Mouse (Mus musculus) megakaryocyte, adult 5-6 weeks (primary cell): ENCODE measurements around the gene Gm10721. TPM values are rescaled to one million over a fixed set of nuclear protein-coding genes. Genes with fewer than 3 reads are reported as not detected.
"Not testable (repeated sequence)": the region's sequence is repeated elsewhere in the genome, so short reads cannot be mapped to it uniquely, and the experiment has no call there.

ENCODE experiments used
- ATAC-seq: 2 replicates; pipeline ENCODE4 v1.8.0; 2016; ENCODE audit warnings: mild to moderate bottlenecking, inconsistent platforms; ENCODE audit not compliant: poor library complexity, severe bottlenecking
- total RNA-seq, 2 experiments: library from RNA; stranded (forward) in 1 of 2; stranded (reverse) in 1 of 2; fragments of 153-499, 151-499 nt in 1 of 2; fragments of 221-1000, 200-1000 nt in 1 of 2; gene quantifications; 2 replicates each; pipeline versions ENCODE4 v1.2.3 to v1.2.4; 2015 to 2017

Gm10721 gene
- total RNA-seq (2015) (0.60 TPM in 1 of 2 replicates, not detected in the other), total RNA-seq (2017) (not detected in 2 replicates)

DNA sequence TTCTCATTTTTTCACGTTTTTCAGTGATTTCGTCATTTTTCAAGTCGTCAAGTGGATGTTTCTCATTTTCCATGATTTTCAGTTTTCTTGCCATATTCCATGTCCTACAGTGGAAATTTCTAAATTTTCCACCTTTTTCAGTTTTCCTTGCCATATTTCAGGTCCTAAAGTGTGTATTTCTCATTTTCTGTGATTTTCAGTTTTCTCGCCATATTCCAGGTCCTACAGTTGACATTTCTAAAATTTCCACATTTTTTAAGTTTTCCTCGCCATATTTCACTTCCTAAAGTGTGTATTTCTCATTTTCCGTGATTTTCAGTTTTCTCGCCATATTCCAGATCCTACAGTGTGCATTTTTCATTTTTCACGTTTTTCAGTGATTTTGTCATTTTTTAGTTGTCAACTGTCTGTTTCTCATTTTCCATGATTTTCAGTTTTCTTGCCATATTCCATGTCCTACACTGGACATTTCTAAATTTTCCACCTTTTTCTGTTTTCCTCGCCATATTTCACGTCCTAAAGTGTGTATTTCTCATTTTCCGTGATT, at the start of gene Gm10721:
Gene Gm10721 (plus strand): TSS at position 408 of the 547 bp plus-strand sequence.
- ATAC-seq, result peak; percentile 34

DNA sequence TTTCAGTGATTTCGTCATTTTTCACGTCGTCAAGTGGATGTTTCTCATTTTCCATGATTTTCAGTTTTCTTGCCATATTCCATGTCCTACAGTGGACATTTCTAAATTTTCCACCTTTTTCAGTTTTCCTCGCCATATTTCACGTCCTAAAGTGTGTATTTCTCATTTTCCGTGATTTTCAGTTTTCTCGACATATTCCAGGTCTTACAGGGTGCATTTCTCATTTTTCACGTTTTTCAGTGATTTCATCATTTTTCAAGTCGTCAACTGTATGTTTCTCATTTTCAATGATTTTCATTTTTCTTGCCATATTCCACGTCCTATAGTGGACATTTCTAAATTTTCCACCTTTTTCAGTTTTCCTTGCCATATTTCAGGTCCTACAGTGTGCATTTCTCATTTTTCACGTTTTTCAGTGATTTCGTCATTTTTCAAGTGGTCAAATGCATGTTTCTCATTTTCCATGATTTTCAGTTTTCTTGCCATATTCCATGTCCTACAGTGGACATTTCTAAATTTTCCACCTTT, 12.4 kb upstream of the Gm10721 start, which contains the start of gene Gm10722:
Gene Gm10722 (plus strand): TSS at position 478 of the 528 bp plus-strand sequence.
- ATAC-seq, result not testable (repeated sequence)

DNA sequence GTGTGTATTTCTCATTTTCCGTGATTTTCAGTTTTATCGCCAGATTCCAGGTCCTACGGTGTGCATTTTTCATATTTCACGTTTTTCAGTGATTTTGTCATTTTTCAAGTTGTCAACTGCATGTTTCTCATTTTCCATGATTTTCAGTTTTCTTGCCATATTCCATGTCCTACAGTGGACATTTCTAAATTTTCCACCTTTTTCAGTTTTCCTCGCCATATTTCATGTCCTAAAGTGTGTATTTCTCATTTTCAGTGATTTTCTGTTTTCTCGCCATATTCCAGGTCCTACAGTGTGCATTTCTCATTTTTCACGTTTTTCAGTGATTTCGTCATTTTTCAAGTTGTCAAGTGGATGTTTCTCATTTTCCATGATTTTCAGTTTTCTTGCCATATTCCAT, 11.9 kb upstream of the Gm10721 start:
- not testable (repeated sequence) for ATAC-seq

DNA sequence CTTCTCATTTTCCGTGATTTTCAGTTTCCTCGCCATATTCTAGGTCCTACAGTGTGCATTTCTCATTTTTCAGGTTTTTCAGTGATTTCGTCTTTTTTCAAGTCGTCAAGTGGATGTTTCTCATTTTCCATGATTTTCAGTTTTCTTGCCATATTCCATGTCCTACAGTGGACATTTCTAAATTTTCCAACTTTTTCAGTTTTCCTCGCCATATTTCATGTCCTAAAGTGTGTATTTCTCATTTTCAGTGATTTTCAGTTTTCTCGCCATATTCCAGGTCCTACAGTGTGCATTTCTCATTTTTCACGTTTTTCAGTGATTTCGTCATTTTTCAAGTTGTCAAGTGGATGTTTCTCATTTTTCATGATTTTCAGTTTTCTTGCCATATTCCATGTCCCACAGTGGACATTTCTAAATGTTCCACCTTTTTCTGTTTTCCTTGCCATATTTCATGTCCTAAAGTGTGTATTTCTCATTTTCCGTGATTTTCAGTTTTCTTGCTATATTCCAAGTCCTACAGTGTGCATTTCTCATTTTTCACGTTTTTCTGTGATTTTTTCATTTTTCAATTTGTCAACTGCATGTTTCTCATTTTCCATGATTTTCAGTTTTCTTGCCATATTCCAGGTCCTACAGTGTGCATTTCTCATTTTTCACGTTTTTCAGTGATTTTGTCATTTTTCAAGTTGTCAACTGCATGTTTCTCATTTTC, 10.8 kb upstream of the Gm10721 start:
- peak; percentile 37 for ATAC-seq

DNA sequence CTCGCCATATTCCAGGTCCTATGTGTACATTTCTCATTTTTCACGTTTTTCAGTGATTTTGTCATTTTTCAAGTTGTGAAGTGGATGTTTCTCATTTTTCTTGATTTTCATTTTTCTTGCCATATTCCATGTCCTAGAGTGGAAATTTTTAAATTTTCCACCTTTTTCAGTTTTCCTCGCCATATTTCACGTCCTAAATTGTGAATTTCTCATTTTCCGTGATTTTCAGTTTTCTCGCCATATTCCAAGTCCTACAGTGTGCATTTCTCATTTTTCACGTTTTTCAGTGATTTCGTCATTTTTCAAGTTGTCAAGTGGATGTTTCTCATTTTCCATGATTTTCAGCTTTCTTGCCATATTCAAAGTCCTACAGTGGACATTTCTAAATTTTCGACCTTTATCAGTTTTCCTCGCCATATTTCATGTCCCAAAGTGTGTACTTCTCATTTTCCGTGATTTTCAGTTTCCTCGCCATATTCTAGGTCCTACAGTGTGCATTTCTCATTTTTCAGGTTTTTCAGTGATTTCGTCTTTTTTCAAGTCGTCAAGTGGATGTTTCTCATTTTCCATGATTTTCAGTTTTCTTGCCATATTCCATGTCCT, 10.0 kb upstream of the Gm10721 start, which contains the start of gene Gm11168:
Gene Gm11168 (plus strand): TSS at position 553 of the 603 bp plus-strand sequence.
- ATAC-seq, result not testable (repeated sequence)

DNA sequence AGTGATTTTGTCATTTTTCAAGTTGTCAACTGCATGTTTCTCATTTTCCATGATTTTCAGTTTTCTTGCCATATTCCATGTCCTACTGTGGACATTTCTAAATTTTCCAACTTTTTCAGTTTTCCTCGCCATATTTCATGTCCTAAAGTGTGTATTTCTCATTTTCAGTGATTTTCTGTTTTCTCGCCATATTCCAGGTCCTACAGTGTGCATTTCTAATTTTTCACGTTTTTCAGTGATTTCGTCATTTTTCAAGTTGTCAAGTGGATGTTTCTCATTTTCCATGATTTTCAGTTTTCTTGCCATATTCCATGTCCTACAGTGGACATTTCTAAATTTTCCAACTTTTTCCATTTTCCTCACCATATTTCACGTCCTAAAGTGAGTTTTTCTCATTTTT, 6.8 kb upstream of the Gm10721 start:
- peak; percentile 31; the same call in 1 of the 2 replicates for ATAC-seq

DNA sequence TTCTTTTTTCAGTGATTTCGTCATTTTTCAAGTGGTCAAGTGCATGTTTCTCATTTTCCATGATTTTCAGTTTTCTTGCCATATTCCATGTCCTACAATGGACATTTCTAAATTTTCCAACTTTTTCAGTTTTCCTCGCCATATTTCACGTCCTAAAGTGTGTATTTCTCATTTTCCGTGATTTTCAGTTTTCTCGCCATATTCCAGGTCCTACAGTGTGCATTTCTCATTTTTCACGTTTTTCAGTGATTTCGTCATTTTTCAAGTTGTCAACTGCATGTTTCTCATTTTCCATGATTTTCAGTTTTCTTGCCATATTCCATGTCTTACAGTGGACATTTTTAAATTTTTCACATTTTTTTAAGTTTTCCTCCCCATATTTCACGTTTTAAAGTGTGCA, 6.3 kb upstream of the Gm10721 start:
- ATAC-seq, result not testable (repeated sequence)

DNA sequence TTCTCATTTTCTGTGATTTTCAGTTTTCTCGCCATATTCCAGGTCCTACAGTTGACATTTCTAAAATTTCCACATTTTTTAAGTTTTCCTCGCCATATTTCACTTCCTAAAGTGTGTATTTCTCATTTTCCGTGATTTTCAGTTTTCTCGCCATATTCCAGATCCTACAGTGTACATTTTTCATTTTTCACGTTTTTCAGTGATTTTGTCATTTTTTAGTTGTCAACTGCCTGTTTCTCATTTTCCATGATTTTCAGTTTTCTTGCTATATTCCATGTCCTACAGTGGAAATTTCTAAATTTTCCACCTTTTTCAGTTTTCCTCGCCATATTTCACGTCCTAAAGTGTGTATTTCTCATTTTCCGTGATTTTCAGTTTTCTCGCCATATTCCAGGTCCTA, 5.7 kb upstream of the Gm10721 start:
- peak; percentile 17; the same call in 1 of the 2 replicates for ATAC-seq

DNA sequence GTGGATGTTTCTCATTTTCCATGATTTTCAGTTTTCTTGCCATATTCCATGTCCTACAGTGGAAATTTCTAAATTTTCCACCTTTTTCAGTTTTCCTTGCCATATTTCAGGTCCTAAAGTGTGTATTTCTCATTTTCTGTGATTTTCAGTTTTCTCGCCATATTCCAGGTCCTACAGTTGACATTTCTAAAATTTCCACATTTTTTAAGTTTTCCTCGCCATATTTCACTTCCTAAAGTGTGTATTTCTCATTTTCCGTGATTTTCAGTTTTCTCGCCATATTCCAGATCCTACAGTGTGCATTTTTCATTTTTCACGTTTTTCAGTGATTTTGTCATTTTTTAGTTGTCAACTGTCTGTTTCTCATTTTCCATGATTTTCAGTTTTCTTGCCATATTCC, 3.6 kb upstream of the Gm10721 start:
- peak; percentile 25 for ATAC-seq

DNA sequence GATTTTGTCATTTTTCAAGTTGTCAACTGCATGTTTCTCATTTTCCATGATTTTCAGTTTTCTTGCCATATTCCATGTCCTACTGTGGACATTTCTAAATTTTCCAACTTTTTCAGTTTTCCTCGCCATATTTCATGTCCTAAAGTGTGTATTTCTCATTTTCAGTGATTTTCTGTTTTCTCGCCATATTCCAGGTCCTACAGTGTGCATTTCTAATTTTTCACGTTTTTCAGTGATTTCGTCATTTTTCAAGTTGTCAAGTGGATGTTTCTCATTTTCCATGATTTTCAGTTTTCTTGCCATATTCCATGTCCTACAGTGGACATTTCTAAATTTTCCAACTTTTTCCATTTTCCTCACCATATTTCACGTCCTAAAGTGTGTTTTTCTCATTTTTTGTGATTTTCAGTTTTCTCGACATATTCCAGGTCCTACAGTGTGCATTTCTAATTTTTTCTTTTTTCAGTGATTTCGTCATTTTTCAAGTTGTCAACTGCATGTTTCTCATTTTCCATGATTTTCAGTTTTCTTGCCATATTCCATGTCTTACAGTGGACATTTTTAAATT, 802 bp upstream of the Gm10721 start:
- peak; percentile 44 for ATAC-seq

DNA sequence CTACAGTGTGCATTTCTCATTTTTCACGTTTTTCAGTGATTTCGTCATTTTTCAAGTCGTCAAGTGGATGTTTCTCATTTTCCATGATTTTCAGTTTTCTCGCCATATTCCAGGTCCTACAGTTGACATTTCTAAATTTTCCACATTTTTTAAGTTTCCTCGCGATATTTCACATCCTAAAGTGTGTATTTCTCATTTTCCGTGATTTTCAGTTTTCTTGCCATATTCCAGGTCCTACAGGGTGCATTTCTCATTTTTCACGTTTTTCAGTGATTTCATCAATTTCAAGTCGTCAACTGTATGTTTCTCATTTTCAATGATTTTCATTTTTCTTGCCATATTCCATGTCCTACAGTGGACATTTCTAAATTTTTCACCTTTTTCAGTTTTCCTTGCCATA, 2.4 kb downstream of the Gm10721 start, which contains the start of gene Gm10720:
Gene Gm10720 (plus strand): TSS at position 301 of the 400 bp plus-strand sequence.
- not testable (repeated sequence) for ATAC-seq

DNA sequence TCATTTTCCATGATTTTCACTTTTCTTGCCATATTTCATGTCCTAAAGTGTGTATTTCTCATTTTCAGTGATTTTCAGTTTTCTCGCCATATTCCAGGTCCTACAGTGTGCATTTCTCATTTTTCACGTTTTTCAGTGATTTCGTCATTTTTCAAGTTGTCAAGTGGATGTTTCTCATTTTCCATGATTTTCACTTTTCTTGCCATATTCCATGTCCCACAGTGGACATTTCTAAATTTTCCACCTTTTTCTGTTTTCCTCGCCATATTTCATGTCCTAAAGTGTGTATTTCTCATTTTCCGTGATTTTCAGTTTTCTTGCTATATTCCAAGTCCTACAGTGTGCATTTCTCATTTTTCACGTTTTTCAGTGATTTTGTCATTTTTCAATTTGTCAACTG, 3.0 kb downstream of the Gm10721 start:
- not testable (repeated sequence) for ATAC-seq

DNA sequence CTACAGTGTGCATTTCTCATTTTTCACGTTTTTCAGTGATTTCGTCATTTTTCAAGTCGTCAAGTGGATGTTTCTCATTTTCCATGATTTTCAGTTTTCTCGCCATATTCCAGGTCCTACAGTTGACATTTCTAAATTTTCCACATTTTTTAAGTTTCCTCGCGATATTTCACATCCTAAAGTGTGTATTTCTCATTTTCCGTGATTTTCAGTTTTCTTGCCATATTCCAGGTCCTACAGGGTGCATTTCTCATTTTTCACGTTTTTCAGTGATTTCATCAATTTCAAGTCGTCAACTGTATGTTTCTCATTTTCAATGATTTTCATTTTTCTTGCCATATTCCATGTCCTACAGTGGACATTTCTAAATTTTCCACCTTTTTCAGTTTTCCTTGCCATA, 4.2 kb downstream of the Gm10721 start, which contains the start of gene Gm10719:
Gene Gm10719 (plus strand): TSS at position 301 of the 400 bp plus-strand sequence.
- not testable (repeated sequence) for ATAC-seq

DNA sequence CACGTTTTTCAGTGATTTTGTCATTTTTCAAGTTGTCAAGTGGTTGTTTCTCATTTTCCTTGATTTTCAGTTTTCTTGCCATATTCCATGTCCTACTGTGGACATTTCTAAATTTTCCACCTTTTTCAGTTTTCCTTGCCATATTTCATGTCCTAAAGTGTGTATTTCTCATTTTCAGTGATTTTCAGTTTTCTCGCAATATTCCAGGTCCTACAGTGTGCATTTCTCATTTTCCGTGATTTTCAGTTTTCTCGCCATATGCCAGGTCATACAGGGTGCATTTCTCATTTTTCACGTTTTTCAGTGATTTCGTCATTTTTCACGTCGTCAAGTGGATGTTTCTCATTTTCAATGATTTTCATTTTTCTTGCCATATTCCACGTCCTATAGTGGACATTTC, 6.0 kb downstream of the Gm10721 start:
- ATAC-seq, result not testable (repeated sequence)

DNA sequence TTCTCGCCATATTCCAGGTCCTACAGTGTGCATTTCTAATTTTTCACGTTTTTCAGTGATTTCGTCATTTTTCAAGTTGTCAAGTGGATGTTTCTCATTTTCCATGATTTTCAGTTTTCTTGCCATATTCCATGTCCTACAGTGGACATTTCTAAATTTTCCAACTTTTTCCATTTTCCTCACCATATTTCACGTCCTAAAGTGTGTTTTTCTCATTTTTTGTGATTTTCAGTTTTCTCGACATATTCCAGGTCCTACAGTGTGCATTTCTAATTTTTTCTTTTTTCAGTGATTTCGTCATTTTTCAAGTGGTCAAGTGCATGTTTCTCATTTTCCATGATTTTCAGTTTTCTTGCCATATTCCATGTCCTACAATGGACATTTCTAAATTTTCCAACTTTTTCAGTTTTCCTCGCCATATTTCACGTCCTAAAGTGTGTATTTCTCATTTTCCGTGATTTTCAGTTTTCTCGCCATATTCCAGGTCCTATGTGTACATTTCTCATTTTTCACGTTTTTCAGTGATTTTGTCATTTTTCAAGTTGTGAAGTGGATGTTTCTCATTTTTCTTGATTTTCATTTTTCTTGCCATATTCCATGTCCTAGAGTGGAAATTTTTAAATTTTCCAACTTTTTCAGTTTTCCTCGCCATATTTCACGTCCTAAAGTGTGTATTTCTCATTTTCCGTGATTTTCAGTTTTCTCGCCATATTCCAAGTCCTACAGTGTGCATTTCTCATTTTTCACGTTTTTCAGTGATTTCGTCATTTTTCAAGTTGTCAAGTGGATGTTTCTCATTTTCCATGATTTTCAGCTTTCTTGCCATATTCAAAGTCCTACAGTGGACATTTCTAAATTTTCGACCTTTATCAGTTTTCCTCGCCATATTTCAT, 7.1 kb downstream of the Gm10721 start:
- peak; percentile 31 for ATAC-seq

DNA sequence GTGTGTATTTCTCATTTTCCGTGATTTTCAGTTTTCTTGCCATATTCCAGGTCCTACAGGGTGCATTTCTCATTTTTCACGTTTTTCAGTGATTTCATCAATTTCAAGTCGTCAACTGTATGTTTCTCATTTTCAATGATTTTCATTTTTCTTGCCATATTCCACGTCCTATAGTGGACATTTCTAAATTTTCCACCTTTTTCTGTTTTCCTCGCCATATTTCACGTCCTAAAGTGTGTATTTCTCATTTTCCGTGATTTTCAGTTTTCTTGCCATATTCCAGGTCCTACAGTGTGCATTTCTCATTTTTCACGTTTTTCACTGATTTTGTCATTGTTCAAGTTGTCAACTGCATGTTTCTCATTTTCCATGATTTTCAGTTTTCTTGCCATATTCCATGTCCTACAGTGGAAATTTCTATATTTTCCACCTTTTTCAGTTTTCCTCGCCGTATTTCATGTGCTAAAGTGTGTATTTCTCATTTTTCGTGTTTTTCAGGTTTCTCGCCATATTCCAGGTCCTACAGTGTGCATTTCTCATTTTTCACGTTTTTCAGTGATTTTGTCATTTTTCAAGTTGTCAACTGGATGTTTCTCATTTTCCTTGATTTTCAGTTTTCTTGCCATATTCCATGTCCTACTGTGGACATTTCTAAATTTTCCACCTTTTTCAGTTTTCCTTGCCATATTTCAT, 9.5 kb downstream of the Gm10721 start:
- not testable (repeated sequence) for ATAC-seq

DNA sequence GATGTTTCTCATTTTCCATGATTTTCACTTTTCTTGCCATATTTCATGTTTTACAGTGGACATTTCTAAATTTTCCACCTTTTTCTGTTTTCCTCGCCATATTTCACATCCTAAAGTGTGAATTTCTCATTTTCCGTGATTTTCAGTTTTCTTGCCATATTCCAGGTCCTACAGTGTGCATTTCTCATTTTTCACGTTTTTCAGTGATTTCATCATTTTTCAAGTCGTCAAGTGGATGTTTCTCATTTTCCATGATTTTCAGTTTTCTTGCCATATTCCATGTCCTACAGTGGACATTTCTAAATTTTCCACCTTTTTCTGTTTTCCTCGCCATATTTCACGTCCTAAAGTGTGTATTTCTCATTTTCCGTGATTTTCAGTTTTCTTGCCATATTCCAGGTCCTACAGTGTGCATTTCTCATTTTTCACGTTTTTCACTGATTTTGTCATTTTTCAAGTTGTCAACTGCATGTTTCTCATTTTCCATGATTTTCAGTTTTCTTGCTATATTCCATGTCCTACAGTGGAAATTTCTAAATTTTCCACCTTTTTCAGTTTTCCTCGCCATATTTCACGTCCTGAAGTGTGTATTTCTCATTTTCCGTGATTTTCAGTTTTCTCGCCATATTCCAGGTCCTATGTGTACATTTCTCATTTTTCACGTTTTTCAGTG, 10.5 kb downstream of the Gm10721 start, which contains the start of gene Gm10718:
Gene Gm10718 (plus strand): TSS at position 236 of the 673 bp plus-strand sequence.
- ATAC-seq, result not testable (repeated sequence)

DNA sequence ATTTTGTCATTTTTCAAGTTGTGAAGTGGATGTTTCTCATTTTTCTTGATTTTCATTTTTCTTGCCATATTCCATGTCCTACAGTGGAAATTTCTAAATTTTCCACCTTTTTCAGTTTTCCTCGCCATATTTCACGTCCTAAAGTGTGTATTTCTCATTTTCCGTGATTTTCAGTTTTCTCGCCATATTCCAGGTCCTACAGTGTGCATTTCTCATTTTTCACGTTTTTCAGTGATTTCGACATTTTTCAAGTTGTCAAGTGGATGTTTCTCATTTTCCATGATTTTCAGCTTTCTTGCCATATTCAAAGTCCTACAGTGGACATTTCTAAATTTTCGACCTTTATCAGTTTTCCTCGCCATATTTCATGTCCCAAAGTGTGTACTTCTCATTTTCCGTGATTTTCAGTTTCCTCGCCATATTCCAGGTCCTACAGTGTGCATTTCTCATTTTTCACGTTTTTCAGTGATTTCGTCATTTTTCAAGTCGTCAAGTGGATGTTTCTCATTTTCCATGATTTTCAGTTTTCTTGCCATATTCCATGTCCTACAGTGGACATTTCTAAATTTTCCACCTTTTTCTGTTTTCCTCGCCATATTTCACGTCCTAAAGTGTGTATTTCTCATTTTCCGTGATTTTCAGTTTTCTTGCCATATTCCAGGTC, 11.2 kb downstream of the Gm10721 start:
- not testable (repeated sequence) for ATAC-seq
